In the genomic region with DNA sequence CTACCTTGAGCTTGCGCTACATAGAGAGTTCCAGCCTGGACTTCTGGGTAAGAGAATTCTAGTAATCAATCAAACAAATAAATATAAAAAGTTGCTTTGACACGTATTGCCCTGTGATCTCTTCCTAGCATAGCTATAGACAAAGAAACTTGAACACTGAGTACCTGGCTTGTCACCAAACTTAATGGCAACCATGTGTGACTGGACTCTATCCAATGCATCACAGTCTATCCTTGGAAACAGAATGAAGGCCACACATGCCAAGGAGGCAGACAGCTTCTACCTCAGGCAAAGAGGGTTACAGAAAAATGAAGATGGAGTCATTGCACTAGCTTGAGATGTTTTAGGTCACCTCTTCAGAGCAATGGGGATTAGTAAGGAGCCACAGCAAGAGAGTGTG, we compare ENCODE assay signal across 16 mouse cellular contexts.
"Had no signal": no experiment of that assay in that cellular context is flagged by ENCODE, and none has a peak within 500 bp of the region (broad histone marks: within the 10 kb centered on the region; RNA-seq: fewer than 3 reads in every experiment).

No protein-coding gene starts in this region.

- H3K27me3 ChIP-seq: limb, embryonic 12.5 days; liver, embryonic 13.5 days had no signal

- H3K36me3 ChIP-seq: limb, embryonic 12.5 days; liver, embryonic 13.5 days had no signal

- H3K4me1 ChIP-seq: liver, embryonic 13.5 days had no signal

- H3K27ac ChIP-seq: kidney, postnatal 0 days; layer of hippocampus, adult 2 months; limb, embryonic 12.5 days; liver, embryonic 13.5 days; stomach, postnatal 0 days had no signal

- H3K9ac ChIP-seq: limb, embryonic 12.5 days; liver, embryonic 13.5 days had no signal

- H3K9me3 ChIP-seq: limb, embryonic 12.5 days; liver, embryonic 13.5 days had no signal

- H3K4me3 ChIP-seq: layer of hippocampus, adult 2 months; limb, embryonic 12.5 days; liver, embryonic 13.5 days had no signal

- DNase-seq: kidney, adult 9 months; kidney, postnatal 25 days; layer of hippocampus, adult 9-11 months; liver, embryonic 13.5 days; lung, adult 2 months; lung, postnatal 14 days; lung, postnatal 4 days; midbrain, embryonic 14.5 days; thymus, adult 2 months; thymus, postnatal 14 days; thymus, postnatal 4 days had no signal

- H3K4me2 ChIP-seq: limb, embryonic 12.5 days; liver, embryonic 13.5 days; midbrain, embryonic 11.5 days had no signal
